Mouse (Mus musculus): Measurements from ENCODE around the gene Hyal1. TPM values are rescaled to one million over a fixed set of nuclear protein-coding genes. Genes with fewer than 3 reads are reported as not detected.

Hyal1 gene
- polyA plus RNA-seq, 1 experiment from 2014 or later, result 4.6 TPM

DNA sequence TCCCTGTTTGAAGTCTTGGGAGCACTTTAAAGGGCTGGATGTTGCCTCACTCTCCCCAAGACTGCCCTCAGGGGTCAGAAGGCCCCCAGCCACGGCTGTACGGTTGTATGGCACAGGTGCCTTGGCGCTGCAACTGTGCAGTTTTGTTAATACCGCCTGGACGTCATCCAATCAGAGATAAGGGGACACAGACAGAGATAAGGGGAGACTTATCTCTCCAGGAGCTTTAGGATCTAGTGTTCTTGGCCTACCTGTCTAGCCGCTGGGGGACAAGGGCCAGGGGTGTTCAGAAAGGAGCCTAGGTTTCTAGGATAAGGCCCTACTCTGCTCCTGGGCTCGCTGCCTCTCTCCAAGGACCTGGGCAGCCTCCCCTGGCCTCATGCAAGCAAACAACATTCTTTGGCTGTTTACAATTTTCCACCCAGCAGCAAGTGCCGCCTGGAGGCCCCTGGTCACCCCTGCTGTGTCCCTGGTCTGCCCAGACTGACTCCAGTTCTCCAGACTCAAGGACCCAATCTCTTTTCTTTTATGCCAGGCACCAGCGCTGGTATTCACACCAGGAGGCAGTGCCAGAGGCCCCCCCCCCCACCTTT lies 31.0 kb downstream of the Hyal1 start:
- Histone ChIP-seq H3K36me3 (ENCODE audit: control insufficient read depth, insufficient read depth, low read length) (no peaks in the 10 kb centered on the region), H3K27ac (replicated peaks in 1 of 2; ENCODE audit: control insufficient read depth in 1 of 2, insufficient read depth in 1 of 2, low read depth in 2 of 2, low read length in 2 of 2) (peak overlapping the region; percentile 56 to 83; a peak in 3 of 4 replicates), H3K9ac (ENCODE audit: low read length) (peak overlapping the region; percentile 70), H3K4me3 (ENCODE audit: control insufficient read depth in 1 of 2, insufficient read depth in 1 of 2, low read depth in 1 of 2, low read length in 2 of 2) (0 out of 4 replicates have a peak overlapping the region, but pooled peaks of 1 of the 2 experiments have one; percentile 9), H3K27me3 (ENCODE audit: control insufficient read depth, insufficient read depth, low read length) (no peaks in the 10 kb centered on the region), H3K9me3 (ENCODE audit: control insufficient read depth, low read length) (no peaks in the 10 kb centered on the region), H3K4me2 (ENCODE audit: low read length) (peak overlapping the region; percentile 61), H3K4me1 (ENCODE audit: control insufficient read depth in 2 of 2, insufficient read depth in 2 of 2, low read length in 2 of 2) (peaks cover 52 to 75% of the 10 kb centered on the region in 2 experiments)
- 17% methylated on average over 9 of the region's 9 CpGs for WGBS
- no peak for ATAC-seq (ENCODE audit: insufficient number of reproducible peaks, insufficient read depth, low FRiP score, low read depth)

- peaks cover 52 to 75% of the 10 kb centered on the region in 2 experiments for H3K4me1 ChIP-seq (ENCODE audit: control insufficient read depth in 2 of 2, insufficient read depth in 2 of 2, low read length in 2 of 2)
- H3K4me3 ChIP-seq (ENCODE audit: control insufficient read depth in 1 of 2, insufficient read depth in 1 of 2, low read depth in 1 of 2, low read length in 2 of 2), result 0 out of 4 replicates have a peak within 1 kb of the TSS, but pooled peaks of 1 of the 2 experiments have one; percentile 9
- peak; percentile 8; the same call in 1 of the 2 replicates for ATAC-seq (ENCODE audit: insufficient number of reproducible peaks, insufficient read depth, low FRiP score, low read depth)
- no peaks in the 10 kb centered on the region for H3K9me3 ChIP-seq (ENCODE audit: control insufficient read depth, low read length)
- H3K4me2 ChIP-seq (ENCODE audit: low read length), result peak within 1 kb of the TSS; percentile 61
- peak within 1 kb of the TSS; percentile 56 to 83; a peak in 3 of 4 replicates for H3K27ac ChIP-seq (replicated peaks in 1 of 2; ENCODE audit: control insufficient read depth in 1 of 2, insufficient read depth in 1 of 2, low read depth in 2 of 2, low read length in 2 of 2)
- H3K27me3 ChIP-seq (ENCODE audit: control insufficient read depth, insufficient read depth, low read length), result no peaks in the 10 kb centered on the region
- 50% methylated on average over 11 of the region's 12 CpGs for WGBS
- H3K9ac ChIP-seq (ENCODE audit: low read length), result peak within 1 kb of the TSS; percentile 70
- H3K36me3 ChIP-seq (ENCODE audit: control insufficient read depth, insufficient read depth, low read length), result peaks cover 4% of the 10 kb centered on the region
These were observed 32.2 kb downstream of the Hyal1 start, which contains the start of gene Sema3b for GRCm38 (mm10) chr9:107608741-107609432. Gene Sema3b (minus strand): TSS chr9:107609229.

DNA sequence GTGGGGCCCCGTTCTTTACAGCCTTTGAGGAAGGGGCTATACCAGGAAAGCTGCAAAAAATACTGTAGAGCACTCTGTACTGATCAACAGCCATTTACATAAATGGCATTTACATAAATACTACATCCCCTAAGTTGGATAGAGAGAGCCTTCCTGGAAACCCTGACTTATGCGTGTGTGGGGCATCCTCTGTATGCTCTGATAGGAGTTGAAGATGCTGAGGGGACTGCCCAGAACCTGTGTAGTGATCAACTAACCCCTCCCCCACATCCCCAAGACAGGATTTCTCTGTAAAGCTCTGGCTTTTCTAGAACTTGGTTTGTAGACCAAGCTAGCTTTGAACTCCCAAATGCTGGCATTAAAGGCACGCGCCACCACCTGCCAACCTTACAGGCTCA lies 32.7 kb downstream of the Hyal1 start:
- Histone ChIP-seq H3K27ac (replicated peaks in 1 of 2; ENCODE audit: control insufficient read depth in 1 of 2, insufficient read depth in 1 of 2, low read depth in 2 of 2, low read length in 2 of 2) (no peak overlapping the region), H3K4me2 (ENCODE audit: low read length) (peak overlapping the region; percentile 61; the same call in 1 of the 2 replicates), H3K4me3 (ENCODE audit: control insufficient read depth in 1 of 2, insufficient read depth in 1 of 2, low read depth in 1 of 2, low read length in 2 of 2) (no peak overlapping the region), H3K4me1 (ENCODE audit: control insufficient read depth in 2 of 2, insufficient read depth in 2 of 2, low read length in 2 of 2) (peaks cover 51 to 70% of the 10 kb centered on the region in 2 experiments), H3K9ac (ENCODE audit: low read length) (no peak overlapping the region), H3K9me3 (ENCODE audit: control insufficient read depth, low read length) (no peaks in the 10 kb centered on the region), H3K36me3 (ENCODE audit: control insufficient read depth, insufficient read depth, low read length) (peaks cover 9% of the 10 kb centered on the region), H3K27me3 (ENCODE audit: control insufficient read depth, insufficient read depth, low read length) (no peaks in the 10 kb centered on the region)
- ATAC-seq (ENCODE audit: insufficient number of reproducible peaks, insufficient read depth, low FRiP score, low read depth), result no peak
- WGBS, result 69% methylated on average over 4 of the region's 4 CpGs

- peak overlapping the region; percentile 86 to 94 for H3K27ac ChIP-seq (replicated peaks in 1 of 2; ENCODE audit: control insufficient read depth in 1 of 2, insufficient read depth in 1 of 2, low read depth in 2 of 2, low read length in 2 of 2)
- WGBS, result 59% methylated on average over 6 of the region's 6 CpGs
- no peaks in the 10 kb centered on the region for H3K9me3 ChIP-seq (ENCODE audit: control insufficient read depth, low read length)
- peaks cover 31% of the 10 kb centered on the region for H3K36me3 ChIP-seq (ENCODE audit: control insufficient read depth, insufficient read depth, low read length)
- H3K4me3 ChIP-seq (ENCODE audit: control insufficient read depth in 1 of 2, insufficient read depth in 1 of 2, low read depth in 1 of 2, low read length in 2 of 2), result no peak overlapping the region
- H3K27me3 ChIP-seq (ENCODE audit: control insufficient read depth, insufficient read depth, low read length), result no peaks in the 10 kb centered on the region
- H3K4me2 ChIP-seq (ENCODE audit: low read length), result peak overlapping the region; percentile 70
- peaks cover 44 to 68% of the 10 kb centered on the region in 2 experiments for H3K4me1 ChIP-seq (ENCODE audit: control insufficient read depth in 2 of 2, insufficient read depth in 2 of 2, low read length in 2 of 2)
- ATAC-seq (ENCODE audit: insufficient number of reproducible peaks, insufficient read depth, low FRiP score, low read depth), result no peak
- H3K9ac ChIP-seq (ENCODE audit: low read length), result peak overlapping the region; percentile 80
These were observed 34.9 kb downstream of the Hyal1 start for GRCm38 (mm10) chr9:107611456-107612190.

DNA sequence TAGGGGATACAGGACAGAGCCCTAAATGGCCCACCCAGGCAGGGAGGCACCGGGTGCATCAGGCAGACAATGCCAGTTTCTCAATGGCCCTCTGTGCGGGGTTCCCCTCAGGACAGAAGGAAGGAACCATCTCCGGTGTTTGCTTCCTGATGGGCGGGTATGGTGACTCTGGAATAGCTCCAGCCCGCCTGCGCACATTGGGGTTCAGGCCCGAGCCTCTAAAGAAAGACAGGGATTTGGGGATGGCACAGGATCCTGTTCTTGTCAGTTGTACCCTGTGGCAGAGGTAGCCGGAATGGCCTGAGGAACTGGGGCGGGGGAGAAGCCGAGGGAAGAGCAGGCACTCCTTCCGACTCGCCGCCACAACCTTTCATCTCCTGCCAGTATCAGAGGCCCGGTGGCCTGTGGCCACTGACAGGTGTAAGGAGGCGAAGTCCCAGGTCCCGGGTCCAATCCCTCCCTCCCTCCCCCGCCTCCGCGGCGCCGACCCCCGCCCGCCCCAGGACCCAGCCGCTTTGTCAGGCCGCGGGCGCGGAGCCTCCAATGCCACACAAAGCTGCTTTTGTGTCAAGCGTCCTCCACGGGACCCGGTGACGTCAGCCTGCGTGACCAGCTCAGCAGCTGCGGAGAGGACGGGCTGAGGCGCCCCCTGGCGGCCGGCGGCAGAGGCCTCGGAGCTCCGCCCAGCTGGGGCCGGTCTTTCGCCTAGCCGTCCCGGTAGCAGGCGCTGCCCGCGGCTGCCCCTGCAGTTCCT lies 35.6 kb downstream of the Hyal1 start:
- WGBS, result 6% methylated on average over 39 of the region's 48 CpGs
- Histone ChIP-seq H3K4me2 (ENCODE audit: low read length) (peak overlapping the region; percentile 70), H3K36me3 (ENCODE audit: control insufficient read depth, insufficient read depth, low read length) (peaks cover 39% of the 10 kb centered on the region), H3K27me3 (ENCODE audit: control insufficient read depth, insufficient read depth, low read length) (no peaks in the 10 kb centered on the region), H3K9ac (ENCODE audit: low read length) (peak overlapping the region; percentile 80), H3K27ac (replicated peaks in 1 of 2; ENCODE audit: control insufficient read depth in 1 of 2, insufficient read depth in 1 of 2, low read depth in 2 of 2, low read length in 2 of 2) (peak overlapping the region; percentile 86 to 94), H3K4me1 (ENCODE audit: control insufficient read depth in 2 of 2, insufficient read depth in 2 of 2, low read length in 2 of 2) (peaks cover 38 to 61% of the 10 kb centered on the region in 2 experiments), H3K9me3 (ENCODE audit: control insufficient read depth, low read length) (no peaks in the 10 kb centered on the region), H3K4me3 (ENCODE audit: control insufficient read depth in 1 of 2, insufficient read depth in 1 of 2, low read depth in 1 of 2, low read length in 2 of 2) (peak overlapping the region; percentile 31 to 33)
- peak; percentile 87 for ATAC-seq (ENCODE audit: insufficient number of reproducible peaks, insufficient read depth, low FRiP score, low read depth)

GRCm38 (mm10) chr9:107612945-107613569 lies 36.3 kb downstream of the Hyal1 start:
- WGBS, result 11% methylated on average over 12 of the region's 12 CpGs
- Histone ChIP-seq H3K27ac (replicated peaks in 1 of 2; ENCODE audit: control insufficient read depth in 1 of 2, insufficient read depth in 1 of 2, low read depth in 2 of 2, low read length in 2 of 2) (peak overlapping the region; percentile 62 to 94), H3K9me3 (ENCODE audit: control insufficient read depth, low read length) (no peaks in the 10 kb centered on the region), H3K9ac (ENCODE audit: low read length) (peak overlapping the region; percentile 56), H3K4me3 (ENCODE audit: control insufficient read depth in 1 of 2, insufficient read depth in 1 of 2, low read depth in 1 of 2, low read length in 2 of 2) (0 out of 4 replicates have a peak overlapping the region, but pooled peaks of 1 of the 2 experiments have one; percentile 21), H3K4me1 (ENCODE audit: control insufficient read depth in 2 of 2, insufficient read depth in 2 of 2, low read length in 2 of 2) (peaks cover 35 to 58% of the 10 kb centered on the region in 2 experiments), H3K36me3 (ENCODE audit: control insufficient read depth, insufficient read depth, low read length) (peaks cover 45% of the 10 kb centered on the region), H3K4me2 (ENCODE audit: low read length) (peak overlapping the region; percentile 70), H3K27me3 (ENCODE audit: control insufficient read depth, insufficient read depth, low read length) (no peaks in the 10 kb centered on the region)
- no peak for ATAC-seq (ENCODE audit: insufficient number of reproducible peaks, insufficient read depth, low FRiP score, low read depth)
